Mouse (Mus musculus) ZHBTc4 (cell line): Measurements from ENCODE around the gene Gm49396.
A peak's percentile ranks its signal among the peaks of the same experiment; 100 is the strongest.

ENCODE experiments used
- DNase-seq: peaks from one replicate; pipeline ENCODE4 v3.0.0-alpha.2; 2011; ENCODE audit warnings: low read depth, low spot score

The Gm49396 gene

GRCm38 (mm10) chr7:30610043-30610442, 46.9 kb downstream of the Gm49396 start:
- no peak for DNase-seq

- DNase-seq = no peak
These were observed 49.7 kb downstream of the Gm49396 start, which contains the start of gene Upk1a for GRCm38 (mm10) chr7:30612654-30613402. Upk1a (minus strand) TSS chr7:30612847.

- DNase-seq = peak; percentile 90
These were observed 50.5 kb downstream of the Gm49396 start for GRCm38 (mm10) chr7:30613529-30614112.

- peak; percentile 66 for DNase-seq
These were observed 51.3 kb downstream of the Gm49396 start for GRCm38 (mm10) chr7:30614454-30614853.

GRCm38 (mm10) chr7:30615049-30615760, 52.1 kb downstream of the Gm49396 start:
- DNase-seq = peak; percentile 90
